Mouse (Mus musculus): ENCODE results near the gene Ces1f. TPM values are rescaled to one million over a fixed set of nuclear protein-coding genes. Genes with fewer than 3 reads are reported as not detected.

Ces1f gene
- polyA plus RNA-seq (2012; rRNA removed) = 0.11 TPM in 1 of 2 replicates, not detected in the other

DNA sequence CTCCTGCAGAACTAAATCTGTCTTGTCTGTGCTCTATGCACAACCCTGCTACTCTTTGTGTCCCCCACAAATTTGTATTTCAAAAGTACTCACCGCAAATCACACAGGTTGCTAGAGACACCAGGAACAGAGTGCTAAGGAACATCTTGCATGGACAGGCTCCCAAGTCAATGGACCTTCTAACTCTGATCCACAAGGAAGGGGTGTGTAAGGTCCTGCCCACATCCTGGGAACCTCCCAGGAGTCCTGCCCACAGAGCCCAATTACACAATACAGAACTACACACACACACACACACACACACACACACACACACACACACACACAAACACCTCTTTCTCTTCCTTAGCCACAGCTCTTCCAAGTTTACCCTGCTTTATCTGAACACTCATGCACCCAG is at the start of gene Ces1f:
Ces1f (minus strand) TSS at position 192 of the 400 bp plus-strand sequence.
- Histone ChIP-seq H3K4me1 (ENCODE audit: control insufficient read depth, insufficient read depth, low read length) (peaks cover 2% of the 10 kb centered on the region), H3K4me3 (ENCODE audit: insufficient read depth, low read length) (no peak within 1 kb of the TSS), H3K27ac (ENCODE audit: insufficient read depth, low read length) (no peak within 1 kb of the TSS)
- no peak for TF ChIP-seq POLR2A (IDR thresholded peaks at IDR 0.05; ENCODE audit: extremely low read depth, insufficient read depth, low read length)
- no peak for TF ChIP-seq CTCF (IDR thresholded peaks at IDR 0.05; ENCODE audit: extremely low read depth, insufficient read depth, low read length)

DNA sequence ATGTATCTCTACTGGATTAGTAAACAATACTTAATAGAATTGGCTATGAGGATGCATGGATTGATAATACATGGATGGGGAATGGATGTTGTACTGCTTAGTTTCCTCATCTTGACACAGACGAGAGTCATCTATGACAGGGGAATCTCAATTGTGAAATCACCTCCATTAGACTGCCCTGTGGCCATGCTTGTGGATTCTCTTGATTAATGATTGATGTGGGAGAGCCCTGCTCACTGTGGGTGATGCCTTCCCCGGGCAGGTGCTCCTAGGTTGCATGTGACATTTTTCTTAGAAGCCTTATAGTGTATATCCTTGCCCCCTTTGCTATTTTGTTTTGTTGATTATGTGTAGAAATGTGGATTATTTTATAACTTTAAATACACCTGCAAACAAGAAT is 45.6 kb upstream of the Ces1f start:
- no peaks in the 10 kb centered on the region for H3K4me1 ChIP-seq (ENCODE audit: control insufficient read depth, insufficient read depth, low read length)
- TF ChIP-seq POLR2A (IDR thresholded peaks at IDR 0.05; ENCODE audit: extremely low read depth, insufficient read depth, low read length) (no peak), CTCF (IDR thresholded peaks at IDR 0.05; ENCODE audit: extremely low read depth, insufficient read depth, low read length) (no peak)
- no peak overlapping the region for H3K27ac ChIP-seq (ENCODE audit: insufficient read depth, low read length)
- H3K4me3 ChIP-seq (ENCODE audit: insufficient read depth, low read length) = no peak overlapping the region

DNA sequence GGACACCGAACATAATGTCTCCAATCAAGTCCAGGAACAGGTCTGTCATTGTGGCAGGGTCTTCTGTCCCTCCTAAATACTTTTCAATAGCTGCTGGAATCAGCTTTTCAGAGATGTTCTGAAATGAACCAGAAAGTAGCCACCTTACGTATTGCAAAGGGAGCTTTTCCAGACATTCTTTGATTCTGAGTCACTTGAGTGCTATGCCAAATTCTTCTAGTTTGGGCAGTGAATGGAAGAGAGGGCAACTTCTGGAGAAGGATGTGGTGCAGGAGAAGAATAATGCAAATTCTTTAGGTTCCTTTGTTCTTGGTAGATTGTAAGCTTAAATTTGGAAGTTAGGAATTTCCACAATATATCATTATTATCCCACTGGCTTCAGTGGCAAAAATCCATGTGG is 37.5 kb upstream of the Ces1f start:
- TF ChIP-seq POLR2A (IDR thresholded peaks at IDR 0.05; ENCODE audit: extremely low read depth, insufficient read depth, low read length) (no peak), CTCF (IDR thresholded peaks at IDR 0.05; ENCODE audit: extremely low read depth, insufficient read depth, low read length) (no peak)
- Histone ChIP-seq H3K27ac (ENCODE audit: insufficient read depth, low read length) (no peak overlapping the region), H3K4me1 (ENCODE audit: control insufficient read depth, insufficient read depth, low read length) (peaks cover 2% of the 10 kb centered on the region; the same call in 1 of the 2 replicates), H3K4me3 (ENCODE audit: insufficient read depth, low read length) (no peak overlapping the region)

DNA sequence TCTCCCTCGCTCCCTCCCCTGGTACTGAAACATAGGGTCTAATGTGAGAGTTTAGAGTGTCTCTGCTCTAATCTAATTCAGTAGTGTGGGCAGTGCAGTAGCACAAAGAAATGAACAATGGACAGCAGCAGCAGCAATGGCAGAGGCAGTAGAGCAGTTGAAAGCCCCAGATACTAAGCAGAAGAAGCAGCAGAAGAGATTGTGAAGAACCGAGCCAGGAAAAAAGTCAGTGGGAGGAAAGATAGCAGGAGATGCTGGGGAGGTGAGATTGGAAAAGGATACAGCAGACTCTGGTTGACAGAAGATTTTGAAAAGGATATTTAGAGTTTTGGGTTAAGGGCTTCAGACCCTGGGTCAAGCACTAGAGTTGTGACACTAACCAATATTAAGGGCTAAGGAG is 36.0 kb upstream of the Ces1f start:
- TF ChIP-seq POLR2A (IDR thresholded peaks at IDR 0.05; ENCODE audit: extremely low read depth, insufficient read depth, low read length) = no peak
- no peak for TF ChIP-seq CTCF (IDR thresholded peaks at IDR 0.05; ENCODE audit: extremely low read depth, insufficient read depth, low read length)
- no peak overlapping the region for H3K27ac ChIP-seq (ENCODE audit: insufficient read depth, low read length)
- H3K4me3 ChIP-seq (ENCODE audit: insufficient read depth, low read length) = no peak overlapping the region
- H3K4me1 ChIP-seq (ENCODE audit: control insufficient read depth, insufficient read depth, low read length) = peaks cover 2% of the 10 kb centered on the region; the same call in 1 of the 2 replicates

DNA sequence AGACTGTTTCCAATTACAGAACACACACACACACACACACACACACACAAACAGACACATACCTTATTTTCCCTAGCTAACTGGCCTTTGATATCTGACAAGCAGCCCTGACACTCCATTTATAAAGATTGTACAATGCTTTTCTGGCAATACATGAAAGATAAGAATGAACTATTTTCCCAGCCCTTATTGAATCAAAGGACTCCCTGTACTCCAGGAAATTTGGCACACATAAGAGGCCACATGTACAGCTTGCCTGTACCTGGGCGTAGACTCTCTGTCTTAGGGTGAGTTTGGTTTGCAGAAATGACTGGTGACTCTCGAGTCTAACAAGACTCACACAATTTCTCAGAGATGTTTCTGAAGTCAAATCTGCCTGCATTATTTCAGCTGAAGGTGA is 4.3 kb upstream of the Ces1f start:
- no peaks in the 10 kb centered on the region for H3K4me1 ChIP-seq (ENCODE audit: control insufficient read depth, insufficient read depth, low read length)
- H3K4me3 ChIP-seq (ENCODE audit: insufficient read depth, low read length) = no peak overlapping the region
- H3K27ac ChIP-seq (ENCODE audit: insufficient read depth, low read length) = no peak overlapping the region
- TF ChIP-seq CTCF (IDR thresholded peaks at IDR 0.05; ENCODE audit: extremely low read depth, insufficient read depth, low read length) (no peak), POLR2A (IDR thresholded peaks at IDR 0.05; ENCODE audit: extremely low read depth, insufficient read depth, low read length) (no peak)

DNA sequence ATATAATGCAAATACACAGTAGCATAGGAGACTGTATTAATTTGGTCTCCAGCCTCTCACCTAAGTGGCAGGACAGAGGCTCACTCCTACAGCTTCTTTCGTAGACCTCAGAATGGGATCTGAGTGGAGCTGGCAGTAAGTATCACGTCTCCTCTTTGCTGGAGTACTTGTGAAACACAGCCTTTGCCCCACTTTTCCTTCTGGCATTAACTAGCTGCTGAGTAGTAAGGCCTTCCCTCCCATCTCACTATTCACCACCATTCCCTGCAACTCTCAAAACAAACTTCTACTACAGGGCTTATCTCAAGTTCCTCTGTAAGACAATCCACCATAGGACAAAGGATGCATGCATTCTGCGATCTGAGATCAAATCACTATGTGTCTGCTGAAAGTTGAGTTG is 2.8 kb upstream of the Ces1f start:
- TF ChIP-seq POLR2A (IDR thresholded peaks at IDR 0.05; ENCODE audit: extremely low read depth, insufficient read depth, low read length) (no peak), CTCF (IDR thresholded peaks at IDR 0.05; ENCODE audit: extremely low read depth, insufficient read depth, low read length) (no peak)
- peaks cover 2% of the 10 kb centered on the region for H3K4me1 ChIP-seq (ENCODE audit: control insufficient read depth, insufficient read depth, low read length)

DNA sequence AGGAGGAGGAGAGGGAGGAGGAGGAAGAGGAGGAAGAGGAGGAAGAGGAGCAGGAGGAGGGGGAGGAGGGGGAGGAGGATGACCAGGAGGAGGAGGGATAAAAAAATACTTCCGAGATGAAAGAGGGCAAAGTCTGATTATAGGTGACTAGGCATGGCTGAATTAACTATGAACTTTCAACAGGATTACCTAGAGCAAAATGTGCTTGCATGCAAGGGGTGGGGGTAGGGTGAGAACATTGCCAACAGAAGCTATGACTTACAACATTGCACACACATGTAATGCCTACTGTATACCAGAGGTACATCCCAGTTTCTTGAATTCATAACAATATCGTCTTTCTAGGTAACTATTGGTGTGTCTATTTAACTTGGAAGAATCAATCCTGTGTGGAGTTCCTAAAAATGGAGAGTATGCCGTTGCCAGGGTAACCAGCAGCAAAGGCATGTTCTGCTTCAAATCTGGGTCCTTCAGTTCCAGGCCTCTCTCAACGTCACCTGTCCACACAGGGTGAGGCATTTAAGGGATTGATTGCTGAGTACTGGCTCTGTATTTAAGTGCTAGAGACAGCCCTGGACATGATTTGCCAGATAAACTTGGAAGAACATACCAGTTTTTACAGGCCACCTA is 1.3 kb downstream of the Ces1f start:
- Histone ChIP-seq H3K4me3 (ENCODE audit: insufficient read depth, low read length) (no peak overlapping the region), H3K27ac (ENCODE audit: insufficient read depth, low read length) (no peak overlapping the region), H3K4me1 (ENCODE audit: control insufficient read depth, insufficient read depth, low read length) (peaks cover 4% of the 10 kb centered on the region)
- TF ChIP-seq POLR2A (IDR thresholded peaks at IDR 0.05; ENCODE audit: extremely low read depth, insufficient read depth, low read length) = no peak
- TF ChIP-seq CTCF (IDR thresholded peaks at IDR 0.05; ENCODE audit: extremely low read depth, insufficient read depth, low read length) = no peak

More for the DNA sequence above, 2.8 kb upstream of the Ces1f start:
- no peak overlapping the region for H3K4me3 ChIP-seq (ENCODE audit: insufficient read depth, low read length)
- no peak overlapping the region for H3K27ac ChIP-seq (ENCODE audit: insufficient read depth, low read length)

DNA sequence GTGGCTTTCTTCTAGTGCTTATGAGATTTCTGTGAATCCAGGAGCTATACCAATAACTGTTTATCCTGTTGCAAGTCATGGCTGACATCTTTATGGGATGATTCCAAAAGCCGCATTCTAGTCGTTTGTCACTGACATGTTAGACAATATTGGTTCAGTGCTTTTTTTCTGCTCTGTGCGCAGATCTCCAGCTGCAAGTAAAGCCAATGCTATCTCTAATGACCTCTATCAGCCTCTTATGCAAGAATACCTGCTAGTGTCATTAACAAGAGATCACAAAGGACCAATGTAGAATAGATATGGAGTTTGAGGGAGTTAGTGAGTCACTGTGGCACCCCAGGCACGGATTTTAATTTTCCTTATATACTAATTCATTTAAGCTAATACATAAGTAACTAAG is 4.9 kb downstream of the Ces1f start:
- peaks cover 10% of the 10 kb centered on the region for H3K4me1 ChIP-seq (ENCODE audit: control insufficient read depth, insufficient read depth, low read length)
- TF ChIP-seq POLR2A (IDR thresholded peaks at IDR 0.05; ENCODE audit: extremely low read depth, insufficient read depth, low read length) = no peak
- no peak for TF ChIP-seq CTCF (IDR thresholded peaks at IDR 0.05; ENCODE audit: extremely low read depth, insufficient read depth, low read length)

DNA sequence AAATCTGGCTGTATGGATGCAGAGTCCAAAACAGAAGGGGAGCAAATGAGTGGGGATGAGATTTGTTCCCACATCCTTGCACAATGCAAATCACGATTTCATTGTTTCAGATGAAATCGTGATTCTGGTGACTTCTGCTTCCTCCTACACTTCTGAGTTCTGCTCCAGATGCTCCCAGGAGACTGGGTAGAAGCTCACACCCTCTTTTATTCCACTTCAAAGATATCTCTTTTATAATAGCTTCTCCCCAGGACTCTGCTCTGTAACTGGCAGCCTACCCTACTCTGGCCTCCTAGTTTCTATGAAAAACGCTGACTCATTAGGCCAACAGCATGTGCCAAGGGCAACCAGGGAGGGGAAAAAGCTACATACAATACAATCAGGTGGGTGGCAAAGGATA is 6.2 kb downstream of the Ces1f start:
- H3K4me1 ChIP-seq (ENCODE audit: control insufficient read depth, insufficient read depth, low read length) = peaks cover 8% of the 10 kb centered on the region
- peak overlapping the region; percentile 93; the same call in 1 of the 2 replicates for H3K27ac ChIP-seq (ENCODE audit: insufficient read depth, low read length)
- H3K4me3 ChIP-seq (ENCODE audit: insufficient read depth, low read length) = no peak overlapping the region
- TF ChIP-seq CTCF (IDR thresholded peaks at IDR 0.05; ENCODE audit: extremely low read depth, insufficient read depth, low read length) (no peak), POLR2A (IDR thresholded peaks at IDR 0.05; ENCODE audit: extremely low read depth, insufficient read depth, low read length) (no peak)

More for the DNA sequence above, 4.9 kb downstream of the Ces1f start:
- no peak overlapping the region for H3K4me3 ChIP-seq (ENCODE audit: insufficient read depth, low read length)
- H3K27ac ChIP-seq (ENCODE audit: insufficient read depth, low read length) = no peak overlapping the region

DNA sequence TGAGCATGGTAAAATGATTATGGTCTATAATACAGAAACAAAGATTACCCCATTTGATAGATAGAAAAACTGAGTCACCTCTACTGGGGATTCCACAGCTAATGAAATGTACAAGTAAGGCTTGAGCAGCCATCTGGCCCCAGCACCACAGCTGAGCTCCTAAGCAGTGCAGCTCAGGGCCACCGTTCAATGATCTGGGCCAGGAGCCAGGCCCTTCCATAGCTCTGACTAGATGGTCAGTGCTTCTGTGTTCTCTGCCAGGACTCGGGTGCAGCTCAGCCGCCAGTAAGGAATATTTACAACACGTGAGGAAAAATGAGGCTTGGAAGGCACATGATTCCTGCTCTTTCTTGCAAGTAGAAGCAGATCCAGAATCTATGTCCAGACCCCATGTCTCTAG is 6.9 kb downstream of the Ces1f start:
- no peak for TF ChIP-seq POLR2A (IDR thresholded peaks at IDR 0.05; ENCODE audit: extremely low read depth, insufficient read depth, low read length)
- TF ChIP-seq CTCF (IDR thresholded peaks at IDR 0.05; ENCODE audit: extremely low read depth, insufficient read depth, low read length) = no peak
- Histone ChIP-seq H3K4me1 (ENCODE audit: control insufficient read depth, insufficient read depth, low read length) (peaks cover 8% of the 10 kb centered on the region), H3K27ac (ENCODE audit: insufficient read depth, low read length) (peak overlapping the region; percentile 93), H3K4me3 (ENCODE audit: insufficient read depth, low read length) (no peak overlapping the region)

Data from cortical plate, adult 2 months (tissue).